Mouse (Mus musculus) embryonic facial prominence, embryonic 12.5 days (tissue): ENCODE measurements around the gene Nostrin. TPM values are rescaled to one million over a fixed set of nuclear protein-coding genes. Genes with fewer than 3 reads are reported as not detected.
A peak's percentile ranks its signal among the peaks of the same experiment; 100 is the strongest.

Experiments
- ATAC-seq: fragments of 200-750 bp; cut with Nextera tagmentation; 2 replicates; pipeline ENCODE4 v1.8.0; 2017; ENCODE audit not compliant: insufficient number of reproducible peaks, insufficient read depth, low FRiP score, low TSS enrichment
- H3K27ac ChIP-seq: fragments of 300-500 bp; sonication (generic); 2 replicates; pipeline ENCODE4 v1.5.1; 2016; ENCODE audit warnings: mild to moderate bottlenecking
- H3K27me3 ChIP-seq: fragments of 300-500 bp; sonication (generic); 2 replicates; pipeline ENCODE4 v1.6.1; 2016; ENCODE audit warnings: mild to moderate bottlenecking, moderate library complexity
- H3K36me3 ChIP-seq: fragments of 300-500 bp; sonication (generic); 2 replicates; pipeline ENCODE4 v1.6.1; 2016; ENCODE audit warnings: mild to moderate bottlenecking
- H3K4me1 ChIP-seq: fragments of 300-500 bp; sonication (generic); 2 replicates; pipeline ENCODE4 v1.6.1; 2016
- H3K4me2 ChIP-seq: fragments of 300-500 bp; sonication (generic); replicated peaks from 2 replicates; pipeline ENCODE4 v1.6.1; 2016; ENCODE audit warnings: mild to moderate bottlenecking, moderate library complexity
- H3K4me3 ChIP-seq: fragments of 300-500 bp; sonication (generic); 2 replicates; pipeline ENCODE4 v1.5.1; 2016; ENCODE audit warnings: mild to moderate bottlenecking
- H3K9ac ChIP-seq: fragments of 300-500 bp; sonication (generic); 2 replicates; pipeline ENCODE4 v1.6.1; 2016; ENCODE audit warnings: mild to moderate bottlenecking, moderate library complexity
- H3K9me3 ChIP-seq: fragments of 300-500 bp; sonication (generic); 2 replicates; pipeline ENCODE4 v1.6.1; 2016; ENCODE audit warnings: mild to moderate bottlenecking, moderate library complexity
- WGBS: fragments of 180-500 bp; shearing (Covaris S2); methylation state at CpG from one replicate; pipeline ENCODE4 v1.1.7; 2016; 5-methylcytosine and 5-hydroxymethylcytosine counted together
- polyA plus RNA-seq: library from polyadenylated mRNA; unstranded; fragments of >200 nt; fragmentation: Nextera tagmentation; extraction: Ambion mirVana; gene quantifications from 2 replicates; pipeline ENCODE4 v1.2.1, GENCODE M21; 2016

The Nostrin gene
- polyA plus RNA-seq, 1 experiment from 2014 or later = 0.65 TPM

GRCm38 (mm10) chr2:69205185-69205584 lies 69.6 kb downstream of the Nostrin start:
- Histone ChIP-seq H3K36me3 (peaks cover 15% of the 10 kb centered on the region), H3K9ac (peak overlapping the region; percentile 78), H3K9me3 (no peaks in the 10 kb centered on the region), H3K4me1 (peaks cover 10% of the 10 kb centered on the region), H3K4me2 (peak overlapping the region; percentile 66), H3K4me3 (peak overlapping the region; percentile 87), H3K27me3 (no peaks in the 10 kb centered on the region), H3K27ac (no peak overlapping the region)
- no peak for ATAC-seq
- WGBS = 26% methylated on average over 6 of the region's 6 CpGs

DNA sequence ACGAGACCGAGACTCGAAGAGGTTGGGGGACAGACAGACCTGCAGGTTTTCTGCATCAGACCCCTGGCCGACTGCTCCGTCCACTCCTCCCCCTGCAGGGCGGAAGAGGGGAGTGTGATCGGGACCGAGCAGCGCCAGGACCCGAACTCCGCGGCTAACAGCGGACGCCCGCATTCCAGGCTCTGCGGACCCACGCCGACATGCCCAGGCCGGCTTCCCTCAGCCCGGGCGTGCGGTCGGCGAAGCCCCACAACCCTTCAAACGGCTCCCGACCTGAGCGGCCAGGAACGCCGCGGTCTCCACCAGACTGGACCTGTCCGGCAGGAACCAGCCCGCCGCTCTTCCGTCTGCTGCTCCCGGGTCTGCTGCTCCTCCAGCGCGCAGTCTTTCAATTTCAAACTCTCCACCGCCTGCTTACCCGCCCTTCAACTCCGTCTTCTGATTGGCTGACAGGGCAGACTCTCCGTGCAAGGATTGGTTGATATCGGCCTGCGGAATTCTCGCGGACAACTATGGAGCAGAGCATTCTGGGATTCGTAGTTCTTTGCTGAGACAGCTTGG lies 70.3 kb downstream of the Nostrin start, which contains the start of gene Spc25:
Gene Spc25 (minus strand): TSS at position 404 of the 561 bp plus-strand sequence.
- Histone ChIP-seq H3K27ac (peak within 1 kb of the TSS; percentile 81), H3K4me3 (peak within 1 kb of the TSS; percentile 87), H3K27me3 (no peaks in the 10 kb centered on the region), H3K9me3 (no peaks in the 10 kb centered on the region), H3K9ac (peak within 1 kb of the TSS; percentile 78), H3K4me1 (peaks cover 10% of the 10 kb centered on the region), H3K4me2 (peak within 1 kb of the TSS; percentile 66), H3K36me3 (peaks cover 15% of the 10 kb centered on the region)
- peak; percentile 98 for ATAC-seq
- WGBS = under 1% methylated on average over 46 of the region's 46 CpGs

DNA sequence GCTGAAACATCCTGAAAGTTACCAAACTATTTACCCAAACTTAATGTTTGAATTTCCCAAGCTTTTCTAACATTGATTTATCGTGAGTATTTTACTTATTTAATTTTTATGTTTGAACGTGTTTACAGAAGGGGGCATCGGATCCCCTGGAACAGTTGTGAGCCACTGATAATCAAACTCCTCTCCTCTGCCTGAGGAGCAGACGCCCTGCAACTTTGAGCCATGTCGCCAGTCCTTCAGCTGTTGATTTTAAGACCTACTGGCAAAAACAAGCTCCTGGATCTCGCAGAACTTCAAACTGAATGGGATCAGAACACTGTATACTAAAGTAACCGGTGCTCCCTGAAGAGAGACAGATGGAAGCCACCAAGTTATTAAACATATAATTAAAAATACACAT lies 70.9 kb downstream of the Nostrin start:
- Histone ChIP-seq H3K9me3 (no peaks in the 10 kb centered on the region), H3K27me3 (no peaks in the 10 kb centered on the region), H3K27ac (no peak overlapping the region), H3K4me1 (peaks cover 10% of the 10 kb centered on the region), H3K9ac (peak overlapping the region; percentile 24; the same call in 1 of the 2 replicates), H3K4me2 (peak overlapping the region; percentile 66), H3K4me3 (peak overlapping the region; percentile 87; the same call in 1 of the 2 replicates), H3K36me3 (peaks cover 9% of the 10 kb centered on the region)
- WGBS = 24% methylated on average over 7 of the region's 7 CpGs
- ATAC-seq = no peak

DNA sequence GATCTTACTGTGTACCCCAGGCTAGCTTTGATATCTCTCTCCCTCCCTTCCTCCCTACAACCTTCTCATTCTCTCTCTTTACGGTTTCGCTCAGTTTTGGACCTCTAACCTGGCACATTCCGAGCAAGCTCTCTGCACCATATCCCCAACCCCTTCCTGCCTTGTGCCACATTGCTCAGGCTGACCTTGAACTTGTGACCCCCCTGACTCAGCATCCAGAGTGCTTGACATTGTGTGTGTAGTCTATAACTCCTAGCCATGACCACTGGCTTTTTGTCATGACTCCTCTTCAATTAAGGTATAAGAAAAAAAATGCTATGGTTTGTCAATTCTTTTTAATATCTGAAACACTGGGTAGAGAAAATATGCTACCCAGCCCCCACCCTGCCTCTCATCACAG lies 74.1 kb downstream of the Nostrin start:
- Histone ChIP-seq H3K9ac (no peak overlapping the region), H3K4me2 (no peak overlapping the region), H3K4me1 (peaks cover 6% of the 10 kb centered on the region), H3K27ac (no peak overlapping the region), H3K9me3 (no peaks in the 10 kb centered on the region), H3K4me3 (no peak overlapping the region), H3K36me3 (no peaks in the 10 kb centered on the region), H3K27me3 (no peaks in the 10 kb centered on the region)
- WGBS = 89% methylated on average over 3 of the region's 3 CpGs
- no peak for ATAC-seq

DNA sequence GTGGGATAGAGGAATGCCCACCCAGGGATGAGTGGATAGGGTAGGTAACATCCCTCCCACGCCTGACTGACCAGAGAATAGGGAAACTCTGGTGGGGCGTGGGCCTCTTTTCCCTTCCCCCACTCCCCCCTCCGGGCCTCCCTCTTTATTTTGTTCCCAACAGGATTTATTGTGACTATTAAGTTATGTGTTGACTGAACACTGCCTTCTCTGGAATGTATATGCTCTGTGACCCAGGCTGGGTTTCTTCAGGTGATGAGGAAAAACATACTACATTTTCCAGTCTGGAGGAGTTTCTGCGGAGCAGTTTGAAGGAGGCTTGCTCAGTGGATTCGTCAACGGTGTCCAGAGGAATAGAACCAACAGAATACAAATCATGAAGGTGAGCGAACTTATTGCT lies 75.2 kb downstream of the Nostrin start, which contains the start of gene G6pc2:
Gene G6pc2 (plus strand): TSS at position 301 of the 400 bp plus-strand sequence.
- no peak for ATAC-seq
- H3K9me3 ChIP-seq = no peaks in the 10 kb centered on the region
- no peak within 1 kb of the TSS for H3K4me2 ChIP-seq
- no peak within 1 kb of the TSS for H3K4me3 ChIP-seq
- no peaks in the 10 kb centered on the region for H3K4me1 ChIP-seq
- H3K27me3 ChIP-seq = no peaks in the 10 kb centered on the region
- no peaks in the 10 kb centered on the region for H3K36me3 ChIP-seq
- WGBS = 82% methylated on average over 7 of the region's 7 CpGs
- H3K9ac ChIP-seq = no peak within 1 kb of the TSS
- H3K27ac ChIP-seq = no peak within 1 kb of the TSS

DNA sequence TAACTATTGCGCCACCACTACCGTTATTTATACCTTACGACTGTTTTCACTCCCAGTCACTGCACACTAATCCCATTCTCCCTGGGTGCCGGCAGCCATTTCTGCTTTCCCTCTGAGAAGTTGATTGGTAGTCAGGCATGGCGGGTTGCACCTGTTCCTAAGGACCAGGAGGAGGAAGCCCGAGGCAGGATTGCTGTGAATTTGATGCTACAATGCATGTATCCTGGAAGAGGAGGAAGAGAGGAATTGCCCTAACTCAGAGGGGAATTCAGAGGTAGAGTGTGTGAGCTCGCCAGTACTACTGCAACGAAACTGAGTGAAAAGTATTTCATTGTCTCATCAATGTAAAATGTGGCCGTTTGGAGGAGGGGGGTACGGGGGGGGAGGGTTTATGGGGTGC lies 77.1 kb downstream of the Nostrin start:
- Histone ChIP-seq H3K27ac (no peak overlapping the region), H3K4me3 (no peak overlapping the region), H3K4me1 (no peaks in the 10 kb centered on the region), H3K4me2 (no peak overlapping the region), H3K9me3 (no peaks in the 10 kb centered on the region), H3K27me3 (no peaks in the 10 kb centered on the region), H3K9ac (no peak overlapping the region), H3K36me3 (no peaks in the 10 kb centered on the region)
- ATAC-seq = no peak
- WGBS = 64% methylated on average over 10 of the region's 10 CpGs

GRCm38 (mm10) chr2:69215242-69215641 lies 79.6 kb downstream of the Nostrin start:
- Histone ChIP-seq H3K36me3 (no peaks in the 10 kb centered on the region), H3K4me1 (no peaks in the 10 kb centered on the region), H3K9ac (no peak overlapping the region), H3K9me3 (no peaks in the 10 kb centered on the region), H3K4me2 (no peak overlapping the region), H3K27ac (no peak overlapping the region), H3K4me3 (no peak overlapping the region), H3K27me3 (no peaks in the 10 kb centered on the region)
- WGBS = 74% methylated on average over 7 of the region's 7 CpGs
- ATAC-seq = 0 out of 2 replicates have a peak, but pooled peaks have one; percentile 3

DNA sequence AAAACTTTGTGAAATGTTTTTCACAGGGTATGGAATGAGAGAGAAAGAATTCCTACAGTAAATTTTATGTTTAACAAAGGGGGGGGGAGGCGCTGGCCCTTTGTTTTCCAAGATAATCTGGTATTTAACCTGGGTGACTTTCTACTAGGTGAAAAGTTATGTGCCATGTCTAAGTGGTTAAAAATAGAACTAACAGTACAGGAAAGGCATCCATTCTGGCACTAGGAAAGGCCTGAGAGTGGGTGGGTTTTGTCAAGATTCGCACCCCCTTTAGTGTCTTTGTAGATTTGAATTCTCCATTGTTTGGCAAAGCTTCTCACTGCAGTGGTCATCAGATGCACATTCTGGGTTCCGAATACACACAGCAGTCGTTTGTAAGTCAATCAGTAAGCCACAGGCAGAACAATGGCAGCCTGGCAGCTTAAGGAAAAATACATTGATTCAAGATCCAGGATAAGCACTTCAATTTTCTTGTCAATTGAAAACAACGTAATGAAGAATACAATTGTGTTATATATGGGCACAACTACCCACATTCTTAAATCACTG lies 86.3 kb downstream of the Nostrin start:
- no peak overlapping the region for H3K9ac ChIP-seq
- no peaks in the 10 kb centered on the region for H3K27me3 ChIP-seq
- H3K9me3 ChIP-seq = no peaks in the 10 kb centered on the region
- H3K4me3 ChIP-seq = no peak overlapping the region
- no peaks in the 10 kb centered on the region for H3K36me3 ChIP-seq
- H3K4me1 ChIP-seq = no peaks in the 10 kb centered on the region
- ATAC-seq = no peak
- H3K4me2 ChIP-seq = no peak overlapping the region
- 50% methylated on average over 5 of the region's 5 CpGs for WGBS
- H3K27ac ChIP-seq = no peak overlapping the region

GRCm38 (mm10) chr2:69222815-69223214 lies 87.2 kb downstream of the Nostrin start:
- 81% methylated on average over 10 of the region's 10 CpGs for WGBS
- Histone ChIP-seq H3K9ac (no peak overlapping the region), H3K9me3 (no peaks in the 10 kb centered on the region), H3K27me3 (no peaks in the 10 kb centered on the region), H3K4me1 (no peaks in the 10 kb centered on the region), H3K4me3 (no peak overlapping the region), H3K27ac (no peak overlapping the region), H3K4me2 (no peak overlapping the region), H3K36me3 (no peaks in the 10 kb centered on the region)
- ATAC-seq = no peak

GRCm38 (mm10) chr2:69224724-69225123 lies 89.1 kb downstream of the Nostrin start:
- Histone ChIP-seq H3K27me3 (no peaks in the 10 kb centered on the region), H3K9me3 (no peaks in the 10 kb centered on the region), H3K36me3 (no peaks in the 10 kb centered on the region), H3K4me3 (no peak overlapping the region), H3K27ac (no peak overlapping the region), H3K4me2 (no peak overlapping the region), H3K9ac (no peak overlapping the region), H3K4me1 (no peaks in the 10 kb centered on the region)
- no peak for ATAC-seq
- 58% methylated on average over 2 of the region's 2 CpGs for WGBS

DNA sequence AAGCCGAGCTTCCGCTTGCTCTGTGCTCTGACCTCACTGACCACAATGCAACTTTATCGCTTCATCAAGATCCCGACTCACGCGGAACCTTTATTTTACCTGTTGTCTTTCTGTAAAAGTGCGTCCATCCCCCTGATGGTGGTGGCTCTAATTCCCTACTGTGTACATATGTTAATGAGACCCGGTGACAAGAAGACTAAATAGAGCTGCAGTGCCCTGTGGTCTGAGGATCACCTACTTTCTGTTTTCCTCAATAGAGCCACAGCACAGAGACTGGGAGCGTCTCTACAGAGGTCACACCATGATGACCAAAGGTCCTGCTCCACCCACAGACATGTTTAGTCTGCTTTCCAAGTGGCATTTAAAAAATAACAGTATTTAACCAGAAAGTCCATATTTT lies 91.3 kb downstream of the Nostrin start:
- no peaks in the 10 kb centered on the region for H3K9me3 ChIP-seq
- no peaks in the 10 kb centered on the region for H3K36me3 ChIP-seq
- H3K4me1 ChIP-seq = no peaks in the 10 kb centered on the region
- H3K27me3 ChIP-seq = no peaks in the 10 kb centered on the region
- H3K4me3 ChIP-seq = no peak overlapping the region
- no peak overlapping the region for H3K9ac ChIP-seq
- no peak overlapping the region for H3K27ac ChIP-seq
- H3K4me2 ChIP-seq = no peak overlapping the region
- WGBS = 87% methylated on average over 9 of the region's 9 CpGs
- no peak for ATAC-seq

DNA sequence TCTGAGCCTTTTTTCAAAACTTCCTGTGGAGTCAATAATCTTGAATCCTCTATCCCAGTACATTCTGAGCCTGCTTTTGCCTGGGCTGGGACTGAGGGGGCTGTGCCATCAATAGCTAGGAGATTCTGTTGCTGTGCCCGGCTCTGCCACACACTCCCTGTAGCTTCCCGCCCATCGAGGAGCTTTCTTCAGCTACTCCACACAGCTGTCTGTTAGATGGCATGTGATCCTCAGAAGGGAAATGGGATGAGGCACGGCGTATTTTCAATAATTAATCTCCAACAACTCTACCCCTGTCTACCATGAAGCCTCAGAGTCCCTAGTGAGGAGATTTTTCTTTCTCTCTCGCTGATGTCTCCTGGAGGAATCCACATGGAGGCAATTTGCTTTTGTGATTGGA lies 93.0 kb downstream of the Nostrin start:
- Histone ChIP-seq H3K36me3 (no peaks in the 10 kb centered on the region), H3K4me1 (no peaks in the 10 kb centered on the region), H3K27me3 (no peaks in the 10 kb centered on the region), H3K4me3 (no peak overlapping the region), H3K4me2 (no peak overlapping the region), H3K27ac (no peak overlapping the region), H3K9ac (no peak overlapping the region), H3K9me3 (no peaks in the 10 kb centered on the region)
- ATAC-seq = no peak
- 68% methylated on average over 6 of the region's 6 CpGs for WGBS
